Mouse (Mus musculus) heart, embryonic 11.5 days (tissue): ENCODE measurements at regions not wholly inside any gene's neighbourhood (a gene's known extent, or its start where the extent isn't known, plus 50 kb on each side); places are given as distances from the start of the nearest gene placed in this dataset.

Experiments
- ATAC-seq: fragments of 200-750 bp; cut with Nextera tagmentation; replicated peaks from 2 replicates; pipeline ENCODE4 v1.8.0; 2017; ENCODE audit warnings: moderate library complexity; ENCODE audit not compliant: insufficient number of reproducible peaks, low FRiP score, low TSS enrichment
- H3K27ac ChIP-seq: fragments of 300-500 bp; sonication (generic); 2 replicates; pipeline ENCODE4 v1.5.1; 2014; ENCODE audit warnings: mild to moderate bottlenecking, low read depth, low read length
- H3K27me3 ChIP-seq: fragments of 300-500 bp; sonication (generic); 2 replicates; pipeline ENCODE4 v1.6.1; 2014; ENCODE audit warnings: mild to moderate bottlenecking, low read length, mixed read lengths; ENCODE audit not compliant: control insufficient read depth, insufficient read depth
- H3K36me3 ChIP-seq: fragments of 300-500 bp; sonication (generic); 2 replicates; pipeline ENCODE4 v1.6.1; 2014; ENCODE audit warnings: mild to moderate bottlenecking, low read length, moderate library complexity, mixed read lengths; ENCODE audit not compliant: control insufficient read depth, insufficient read depth
- H3K4me1 ChIP-seq: fragments of 300-500 bp; sonication (generic); 2 replicates; pipeline ENCODE4 v1.6.1; 2014; ENCODE audit warnings: low read length; ENCODE audit not compliant: control insufficient read depth, insufficient read depth
- H3K4me2 ChIP-seq: fragments of 300-500 bp; sonication (generic); 2 replicates; pipeline ENCODE4 v1.6.1; 2014; ENCODE audit warnings: mild to moderate bottlenecking, moderate library complexity
- H3K4me3 ChIP-seq: fragments of 300-500 bp; sonication (generic); 2 replicates; pipeline ENCODE4 v1.5.1; 2014; ENCODE audit warnings: low read depth, low read length
- H3K9ac ChIP-seq: fragments of 300-500 bp; sonication (generic); 2 replicates; pipeline ENCODE4 v1.6.1; 2014; ENCODE audit warnings: mild to moderate bottlenecking, low read depth, low read length, moderate library complexity
- H3K9me3 ChIP-seq: fragments of 300-500 bp; sonication (generic); replicated peaks from 2 replicates; pipeline ENCODE4 v1.6.1; 2016; ENCODE audit warnings: low read length; ENCODE audit not compliant: control insufficient read depth
- WGBS: fragments of 180-500 bp; shearing (Covaris S2); extraction: QIAGEN DNeasy Blood & Tissue Kit; methylation state at CpG from one replicate; pipeline ENCODE4 v1.1.7; 2014; ENCODE audit not compliant: insufficient replicate concordance; 5-methylcytosine and 5-hydroxymethylcytosine counted together

DNA sequence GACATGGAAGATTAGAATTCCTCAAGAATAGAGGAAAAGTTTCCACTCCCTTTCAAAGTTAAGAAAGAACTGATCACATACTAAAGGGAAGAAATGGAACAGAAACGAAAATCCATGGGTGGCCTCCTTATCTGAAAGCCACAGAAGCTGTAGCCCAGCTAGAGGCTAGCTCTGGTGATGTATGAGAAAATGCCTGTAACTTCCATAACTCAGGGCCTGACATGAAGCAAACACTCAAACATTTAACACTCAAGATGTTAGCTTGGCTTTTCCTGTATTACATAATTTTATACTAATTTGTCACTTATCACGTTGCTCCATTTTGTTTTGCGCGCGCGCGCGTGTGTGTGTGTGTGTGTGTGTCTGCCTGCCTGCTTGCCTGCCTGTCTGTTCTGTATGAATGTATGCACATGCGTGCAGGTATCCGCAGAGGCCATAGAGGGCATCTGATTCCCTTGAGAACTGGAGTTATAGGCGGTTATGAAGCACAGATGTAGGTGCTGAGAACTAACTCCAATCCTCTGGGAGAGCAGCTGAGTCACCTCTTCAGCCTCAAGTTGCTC, 88.2 kb downstream of the Olfr267 start:
- Histone ChIP-seq H3K4me3 (no peak overlapping the region), H3K36me3 (no peaks in the 10 kb centered on the region), H3K9ac (no peak overlapping the region), H3K4me1 (no peaks in the 10 kb centered on the region), H3K27ac (no peak overlapping the region), H3K4me2 (no peak overlapping the region), H3K9me3 (no peaks in the 10 kb centered on the region), H3K27me3 (no peaks in the 10 kb centered on the region)
- ATAC-seq: no peak
- WGBS: 83% methylated on average over 11 of the region's 11 CpGs

DNA sequence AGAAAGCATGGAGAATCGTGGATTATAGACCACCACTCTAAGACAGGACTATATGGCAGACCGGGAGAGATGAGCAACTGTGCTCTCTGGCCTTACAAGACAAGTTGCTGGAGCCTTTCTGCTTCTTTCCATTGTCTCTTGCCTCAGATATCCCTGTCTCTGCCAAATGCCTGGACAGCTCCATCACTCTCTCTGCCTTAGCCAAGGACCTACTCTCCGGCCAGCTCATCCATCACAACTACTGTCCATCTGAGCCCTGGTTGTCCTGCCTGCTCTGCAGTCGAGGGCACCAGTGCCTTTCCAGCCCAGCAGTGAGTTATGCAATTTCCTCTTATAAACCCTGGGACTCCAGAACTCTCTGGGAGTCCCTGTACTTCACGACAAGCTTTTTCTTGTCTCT, 88.7 kb downstream of the Olfr267 start:
- Histone ChIP-seq H3K36me3 (no peaks in the 10 kb centered on the region), H3K9me3 (no peaks in the 10 kb centered on the region), H3K9ac (no peak overlapping the region), H3K4me3 (no peak overlapping the region), H3K4me2 (no peak overlapping the region), H3K4me1 (no peaks in the 10 kb centered on the region), H3K27me3 (no peaks in the 10 kb centered on the region), H3K27ac (no peak overlapping the region)
- WGBS: 55% methylated on average over 5 of the region's 5 CpGs
- ATAC-seq: no peak

DNA sequence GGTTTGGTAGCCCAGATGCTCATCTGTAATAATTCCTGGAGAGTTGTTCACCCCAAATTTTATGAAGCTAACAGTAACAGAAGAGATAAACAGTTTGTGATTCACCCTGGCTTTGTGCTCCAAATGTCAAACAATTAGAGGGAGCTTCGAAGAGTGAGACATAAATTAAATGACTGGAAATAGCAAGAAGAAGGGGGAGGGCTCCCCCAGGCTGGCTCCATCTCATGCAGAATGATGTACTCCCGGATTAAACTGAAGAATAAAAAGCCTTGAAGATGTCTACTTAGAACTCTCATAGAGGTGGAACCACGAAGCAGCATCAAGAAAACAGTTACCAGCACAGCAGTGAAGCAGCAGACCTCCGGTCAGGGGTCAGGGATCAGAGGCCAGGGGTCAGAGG, 90.8 kb downstream of the Olfr267 start:
- Histone ChIP-seq H3K36me3 (no peaks in the 10 kb centered on the region), H3K4me2 (no peak overlapping the region), H3K27me3 (no peaks in the 10 kb centered on the region), H3K4me3 (no peak overlapping the region), H3K4me1 (no peaks in the 10 kb centered on the region), H3K27ac (no peak overlapping the region), H3K9ac (no peak overlapping the region), H3K9me3 (no peaks in the 10 kb centered on the region)
- 64% methylated on average over 4 of the region's 4 CpGs for WGBS
- no peak for ATAC-seq

DNA sequence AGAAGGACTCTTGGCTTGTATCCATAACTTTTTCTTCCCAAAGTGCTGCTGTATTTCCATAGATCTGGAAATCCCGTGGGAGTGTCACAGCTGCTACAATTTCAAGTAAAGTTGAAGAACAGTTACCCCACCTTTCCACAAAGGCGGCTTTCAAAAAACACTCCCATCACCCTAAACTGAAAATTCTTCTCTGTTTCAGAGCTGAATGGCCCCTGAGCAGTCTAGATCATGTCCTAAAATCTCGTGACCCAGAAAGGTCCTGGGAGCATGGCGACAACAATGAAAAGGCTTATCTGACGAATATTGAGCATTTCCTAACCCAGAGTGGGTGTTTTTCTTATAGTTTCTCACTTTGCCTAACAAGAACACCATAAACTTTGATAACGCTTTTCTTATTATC, 92.2 kb downstream of the Olfr267 start:
- Histone ChIP-seq H3K4me1 (no peaks in the 10 kb centered on the region), H3K36me3 (no peaks in the 10 kb centered on the region), H3K9me3 (no peaks in the 10 kb centered on the region), H3K9ac (no peak overlapping the region), H3K4me3 (no peak overlapping the region), H3K4me2 (no peak overlapping the region), H3K27ac (no peak overlapping the region), H3K27me3 (no peaks in the 10 kb centered on the region)
- no peak for ATAC-seq
- WGBS: 75% methylated on average over 6 of the region's 6 CpGs

DNA sequence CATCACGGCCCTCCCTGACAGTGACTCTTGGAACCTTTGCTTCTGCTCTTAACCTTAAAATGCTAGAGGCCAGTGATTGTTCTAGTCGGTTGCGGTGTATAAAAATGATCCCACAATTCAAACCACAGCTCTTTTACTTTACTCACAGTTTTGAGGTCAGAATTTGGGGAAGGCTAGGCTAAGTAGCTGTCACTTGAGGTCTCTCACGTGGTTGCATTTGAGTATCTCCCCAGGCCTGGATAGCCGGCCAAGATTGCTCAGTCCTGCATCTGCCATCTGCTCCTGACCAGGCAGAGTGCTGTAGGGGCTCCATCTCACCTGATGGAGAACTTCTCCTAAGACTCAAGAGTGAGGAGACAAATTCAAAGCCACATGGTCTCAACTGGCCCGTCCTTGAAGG, 94.5 kb downstream of the Olfr267 start:
- Histone ChIP-seq H3K4me3 (no peak overlapping the region), H3K27me3 (no peaks in the 10 kb centered on the region), H3K4me1 (no peaks in the 10 kb centered on the region), H3K4me2 (no peak overlapping the region), H3K9me3 (no peaks in the 10 kb centered on the region), H3K9ac (no peak overlapping the region), H3K36me3 (no peaks in the 10 kb centered on the region), H3K27ac (no peak overlapping the region)
- no peak for ATAC-seq
- WGBS: 79% methylated on average over 6 of the region's 6 CpGs

DNA sequence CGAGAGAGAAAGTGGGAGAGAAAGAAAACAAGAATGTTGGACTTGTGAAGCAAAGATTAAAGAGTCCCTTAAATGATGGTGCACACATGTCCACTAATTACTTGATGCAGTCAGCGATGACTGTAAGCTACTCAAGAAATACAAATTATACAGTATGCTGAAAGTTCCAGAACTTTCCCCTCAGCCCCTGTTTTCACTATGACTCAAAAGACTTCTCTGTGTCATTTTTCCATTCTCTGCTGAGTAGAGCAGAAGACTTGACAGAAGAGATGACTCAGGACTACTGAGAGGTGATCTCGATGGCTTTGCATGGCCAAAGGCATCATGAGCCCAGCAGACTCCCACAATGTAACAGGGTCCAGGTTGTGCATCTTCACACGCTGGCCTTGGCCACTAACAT, 105.6 kb downstream of the Olfr267 start:
- H3K27me3 ChIP-seq: no peaks in the 10 kb centered on the region
- WGBS: 78% methylated on average over 4 of the region's 4 CpGs
- H3K9ac ChIP-seq: no peak overlapping the region
- no peak overlapping the region for H3K27ac ChIP-seq
- no peaks in the 10 kb centered on the region for H3K9me3 ChIP-seq
- no peak overlapping the region for H3K4me3 ChIP-seq
- ATAC-seq: no peak
- H3K36me3 ChIP-seq: no peaks in the 10 kb centered on the region
- H3K4me2 ChIP-seq: no peak overlapping the region
- no peaks in the 10 kb centered on the region for H3K4me1 ChIP-seq

DNA sequence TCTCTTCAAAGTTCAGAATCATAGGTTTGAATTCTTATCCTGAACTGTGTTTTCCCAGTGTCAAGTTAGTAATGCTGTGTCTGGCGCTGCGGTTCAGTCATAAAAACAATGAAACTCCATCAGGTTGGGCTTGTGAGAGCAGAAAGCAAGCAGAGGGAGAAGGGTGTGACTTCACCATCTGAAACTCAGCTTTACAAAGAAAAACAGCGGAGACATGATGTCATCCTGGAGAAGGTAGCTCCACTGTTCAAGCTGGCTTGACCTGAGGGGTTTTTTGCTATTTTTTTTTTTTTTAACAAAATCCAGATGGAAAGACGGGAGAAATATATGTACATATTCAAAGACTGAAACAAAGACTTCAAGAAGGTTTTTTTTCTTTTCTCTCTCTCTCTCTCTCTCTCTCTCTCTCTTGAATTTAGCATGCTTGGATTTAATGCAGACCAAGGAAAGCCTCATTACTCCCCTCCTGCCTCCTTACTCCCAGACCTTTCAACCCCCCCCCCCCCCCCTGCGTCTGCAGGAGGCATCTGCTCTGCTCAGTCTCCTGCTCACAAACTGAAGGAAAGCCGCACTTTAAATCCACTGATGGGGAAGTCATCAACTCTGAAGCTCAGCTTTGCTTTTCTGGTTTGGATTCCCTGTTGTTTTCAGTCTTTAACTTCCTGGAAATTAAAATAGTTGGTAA, 109.7 kb downstream of the Olfr267 start:
- no peaks in the 10 kb centered on the region for H3K4me1 ChIP-seq
- no peak overlapping the region for H3K27ac ChIP-seq
- ATAC-seq: no peak
- no peaks in the 10 kb centered on the region for H3K27me3 ChIP-seq
- no peaks in the 10 kb centered on the region for H3K9me3 ChIP-seq
- WGBS: 47% methylated on average over 6 of the region's 6 CpGs
- H3K9ac ChIP-seq: no peak overlapping the region
- no peak overlapping the region for H3K4me2 ChIP-seq
- H3K4me3 ChIP-seq: no peak overlapping the region
- no peaks in the 10 kb centered on the region for H3K36me3 ChIP-seq

DNA sequence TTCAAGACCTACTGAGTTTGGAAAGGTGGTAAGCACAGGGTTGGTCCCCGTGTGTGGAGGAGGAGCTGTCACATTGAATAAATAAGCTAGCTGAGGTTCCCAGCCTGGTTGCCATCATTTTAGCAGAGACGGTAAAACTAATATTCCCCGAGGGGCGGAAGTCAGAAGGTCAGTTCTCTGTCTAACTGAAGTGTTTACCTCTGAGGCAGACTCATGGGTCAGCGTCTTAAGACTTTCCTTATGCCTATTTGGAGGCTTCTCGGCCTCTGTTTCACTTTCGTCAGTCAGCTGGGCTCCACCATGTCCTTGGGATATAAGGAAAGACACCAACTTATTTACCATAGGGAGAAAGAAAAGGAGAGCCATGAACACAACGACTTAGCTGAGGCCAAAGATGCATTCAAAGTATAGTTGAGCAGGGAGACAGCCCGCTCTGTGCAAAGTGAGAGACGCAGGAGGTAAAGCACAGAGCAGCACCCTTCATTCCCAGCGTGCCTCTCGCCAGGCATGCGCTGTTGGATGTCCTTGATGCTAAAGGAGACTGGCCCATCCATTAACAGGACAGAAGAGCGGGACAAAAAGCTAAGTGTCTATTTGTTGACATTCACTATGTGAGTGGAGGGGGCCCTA, 116.0 kb downstream of the Olfr267 start:
- no peak overlapping the region for H3K4me3 ChIP-seq
- H3K27me3 ChIP-seq: no peaks in the 10 kb centered on the region
- H3K36me3 ChIP-seq: no peaks in the 10 kb centered on the region
- no peaks in the 10 kb centered on the region for H3K9me3 ChIP-seq
- no peak overlapping the region; the same call in 1 of the 2 replicates for H3K4me2 ChIP-seq
- no peak overlapping the region for H3K27ac ChIP-seq
- no peak for ATAC-seq
- H3K4me1 ChIP-seq: no peaks in the 10 kb centered on the region
- WGBS: 48% methylated on average over 14 of the region's 14 CpGs
- no peak overlapping the region for H3K9ac ChIP-seq

DNA sequence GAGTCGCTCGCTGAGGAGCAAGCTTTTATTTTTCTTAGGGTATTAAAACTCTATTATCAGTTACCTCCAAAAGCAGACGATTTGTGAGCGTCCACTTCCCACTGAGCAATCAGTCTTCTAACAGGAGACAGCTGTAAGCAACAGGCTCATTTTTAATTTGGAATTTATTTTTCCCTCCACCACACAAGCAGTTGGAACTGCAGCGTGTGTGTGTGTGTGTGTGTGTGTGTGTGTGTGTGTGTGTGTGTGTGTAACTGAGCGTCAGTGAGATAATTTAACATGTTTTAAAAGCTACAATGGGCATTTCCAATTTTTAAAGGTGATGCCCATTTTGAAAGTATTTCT, 116.6 kb downstream of the Olfr267 start:
- Histone ChIP-seq H3K4me2 (peak overlapping the region; percentile 20; the same call in 1 of the 2 replicates), H3K9me3 (no peaks in the 10 kb centered on the region), H3K4me3 (no peak overlapping the region), H3K4me1 (no peaks in the 10 kb centered on the region), H3K9ac (no peak overlapping the region), H3K27ac (no peak overlapping the region; the same call in 1 of the 2 replicates), H3K36me3 (no peaks in the 10 kb centered on the region), H3K27me3 (no peaks in the 10 kb centered on the region)
- WGBS: 22% methylated on average over 6 of the region's 6 CpGs
- no peak for ATAC-seq
